Mouse (Mus musculus) MEL (cell line): Measurements from ENCODE around the gene Sik3.

Source experiments
- CHD1 ChIP-seq: IDR thresholded peaks from 2 replicates; pipeline ENCODE4 v1.6.1; 2012; ENCODE audit warnings: low read depth, mild to moderate bottlenecking, inconsistent platforms, low read length, improper control_type of control experiment
- CTCF ChIP-seq, 3 experiments: IDR thresholded peaks in 2 of 3; conservative IDR thresholded peaks in 1 of 3; 2 replicates each; pipeline ENCODE4 v1.5.1; 2011 to 2012; ENCODE audit warnings: low read length in 3 of 3, low read depth in 2 of 3, mild to moderate bottlenecking in 2 of 3, improper control_type of control experiment in 1 of 3, inconsistent platforms in 1 of 3, mixed read lengths in 1 of 3, moderate library complexity in 1 of 3; ENCODE audit not compliant: control insufficient read depth in 1 of 3, insufficient read depth in 1 of 3, poor library complexity in 1 of 3, severe bottlenecking in 1 of 3
- ELF1 ChIP-seq: IDR thresholded peaks from 2 replicates; pipeline ENCODE4 v1.6.1; 2014; ENCODE audit warnings: low read depth, mild to moderate bottlenecking, inconsistent platforms, low read length, improper control_type of control experiment, moderate library complexity
- EP300 ChIP-seq, 2 experiments: IDR thresholded peaks; 2 replicates each; pipeline ENCODE4 v1.6.1; 2011; ENCODE audit warnings: improper control_type of control experiment in 2 of 2, low read length in 2 of 2, low read depth in 1 of 2, mild to moderate bottlenecking in 1 of 2
- JUND ChIP-seq: IDR thresholded peaks from 2 replicates; pipeline ENCODE4 v1.6.1; 2011; ENCODE audit warnings: low read depth, mild to moderate bottlenecking, improper control_type of control experiment, low read length
- KAT2A ChIP-seq: conservative IDR thresholded peaks from 2 replicates; pipeline ENCODE4 v1.6.1; 2012; ENCODE audit warnings: low read depth, low read length, improper control_type of control experiment, inconsistent platforms
- MAZ ChIP-seq: IDR thresholded peaks from 2 replicates; pipeline ENCODE4 v1.6.1; 2012; ENCODE audit warnings: low read depth, mild to moderate bottlenecking, inconsistent platforms, low read length, improper control_type of control experiment
- MYC ChIP-seq: IDR thresholded peaks from 2 replicates; pipeline ENCODE4 v1.6.1; 2011; ENCODE audit warnings: low read depth, mild to moderate bottlenecking, low read length, improper control_type of control experiment, moderate library complexity
- POLR2A ChIP-seq, 2 experiments: IDR thresholded peaks; 2 replicates each; pipeline ENCODE4 v1.6.1; 2011 to 2012; ENCODE audit warnings: low read length in 2 of 2, mild to moderate bottlenecking in 2 of 2, control low read depth in 1 of 2, improper control_type of control experiment in 1 of 2, low read depth in 1 of 2, moderate library complexity in 1 of 2; ENCODE audit not compliant: control insufficient read depth in 1 of 2, insufficient read depth in 1 of 2, poor library complexity in 1 of 2
- POLR2AphosphoS2 ChIP-seq: IDR thresholded peaks from 2 replicates; pipeline ENCODE4 v1.6.1; 2011; ENCODE audit warnings: low read length, improper control_type of control experiment
- SIN3A ChIP-seq: IDR thresholded peaks from 2 replicates; pipeline ENCODE4 v1.6.1; 2012; ENCODE audit warnings: low read length, improper control_type of control experiment, inconsistent platforms
- TBP ChIP-seq: IDR thresholded peaks from 2 replicates; pipeline ENCODE4 v1.8.0; 2011; ENCODE audit warnings: low read depth, low read length, improper control_type of control experiment
- ZMIZ1 ChIP-seq: IDR thresholded peaks from 2 replicates; pipeline ENCODE4 v1.6.1; 2012; ENCODE audit warnings: low read depth, mild to moderate bottlenecking, inconsistent platforms, low read length, improper control_type of control experiment, moderate library complexity
- ZNF384 ChIP-seq: IDR thresholded peaks from 2 replicates; pipeline ENCODE4 v1.6.1; 2012; ENCODE audit warnings: low read depth, mild to moderate bottlenecking, inconsistent platforms, low read length, improper control_type of control experiment

GRCm38 (mm10) chr9:46004529-46004928, 8.1 kb upstream of the Sik3 start:
- TF ChIP-seq KAT2A (no peak), EP300 (IDR thresholded peaks at IDR 0.05; ENCODE audit: low read depth in 1 of 2, low read length in 2 of 2) (no peak), TBP (no peak), POLR2A (IDR thresholded peaks at IDR 0.05; ENCODE audit: control insufficient read depth in 1 of 2, insufficient read depth in 1 of 2, low read depth in 1 of 2, low read length in 2 of 2, poor library complexity in 1 of 2) (no peak), MYC (no peak), CTCF (IDR thresholded peaks at IDR 0.05 in 2 of 3, conservative IDR thresholded peaks at IDR 0.05 in 1 of 3; ENCODE audit: control insufficient read depth in 1 of 3, insufficient read depth in 1 of 3, low read depth in 2 of 3, low read length in 3 of 3, poor library complexity in 1 of 3, severe bottlenecking in 1 of 3) (no peak), MAZ (no peak), SIN3A (no peak), ZNF384 (no peak), ELF1 (no peak), POLR2AphosphoS2 (no peak), CHD1 (no peak), ZMIZ1 (no peak), JUND (no peak)
